Mouse (Mus musculus): ENCODE measurements at regions not wholly inside any gene's neighbourhood (a gene's known extent, or its start where the extent isn't known, plus 50 kb on each side); places are given as distances from the start of the nearest gene placed in this dataset.

GRCm38 (mm10) chr8:35087070-35087469 lies 678.5 kb upstream of the Gm19410 start:
- no peak for TF ChIP-seq CTCF (IDR thresholded peaks at IDR 0.05; ENCODE audit: control insufficient read depth, insufficient read depth, low read length)
- no peak for TF ChIP-seq POLR2A (IDR thresholded peaks at IDR 0.05; ENCODE audit: borderline replicate concordance, control insufficient read depth, low read depth, low read length)

All from bone marrow, adult 2 months (tissue).